Mouse (Mus musculus) left cerebral cortex, postnatal 14 days (tissue): ENCODE measurements around the gene Card9. TPM values are rescaled to one million over a fixed set of nuclear protein-coding genes. Genes with fewer than 3 reads are reported as not detected.

Source experiments
- DNase-seq, 2 experiments: peaks; one replicate each; pipeline ENCODE4 v3.0.0; 2021 to 2022; ENCODE audit warnings: low spot score in 2 of 2, mixed read lengths in 1 of 2
- intact Hi-C: fragments of 180-260 bp; cut with DNase I; formaldehyde crosslinking; loops from one replicate; pipeline ENCODE4 v1.15.1; 2025
- total RNA-seq, 2 experiments: library from RNA; stranded (reverse); gene quantifications; 2 replicates each; pipeline ENCODE4 v1.2.3; 2021

Gene Card9
- total RNA-seq, 2 experiments from 2014 or later, result 2.4 to 2.8 TPM

DNA sequence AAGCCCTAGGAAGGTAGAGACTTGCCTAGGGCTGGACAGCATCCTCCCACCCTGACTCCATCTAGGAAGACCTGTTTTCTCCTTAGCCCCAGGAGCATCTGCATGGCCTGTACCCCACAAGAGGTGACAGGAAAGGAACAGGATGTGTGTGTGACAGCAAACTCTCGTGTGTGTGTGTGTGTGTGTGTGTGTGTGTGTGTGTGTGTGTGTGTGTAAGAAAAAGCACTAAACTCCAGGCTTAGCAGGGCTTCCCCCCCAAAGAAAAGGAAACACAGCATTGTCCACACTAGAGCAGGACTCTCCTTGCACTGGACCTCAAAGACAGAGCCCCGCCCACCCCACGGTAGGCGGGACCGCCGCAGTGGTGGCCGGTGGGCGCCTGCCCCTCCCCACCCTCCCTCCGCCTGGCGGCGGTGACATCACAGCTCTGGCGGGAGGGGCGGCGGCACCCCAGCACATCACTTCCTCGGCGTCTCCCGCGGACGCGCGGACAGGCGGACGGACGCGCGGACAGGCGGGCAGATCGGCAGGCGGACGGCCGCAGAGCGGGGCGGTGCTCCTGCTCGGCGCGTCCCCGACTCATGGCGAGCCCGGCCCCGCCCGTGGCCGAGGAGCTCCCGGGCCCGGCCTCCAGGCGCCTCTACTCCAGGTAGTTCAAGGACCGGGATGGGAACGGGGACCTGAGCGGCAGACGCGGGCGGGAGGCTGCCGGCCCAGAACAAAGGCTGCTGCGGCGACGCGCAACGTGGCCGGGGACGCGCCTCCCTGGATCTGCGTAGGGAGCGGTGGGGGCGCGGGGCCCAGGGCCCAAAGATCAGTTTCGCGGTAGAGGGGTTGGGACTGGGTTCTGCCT is 45.4 kb downstream of the Card9 start, which contains the start of gene Gpsm1:
TSS of gene Gpsm1 (plus strand) at position 444 of the 853 bp plus-strand sequence.
- intact Hi-C loops, result no loop called here
- peak; percentile 68 to 78 for DNase-seq

DNA sequence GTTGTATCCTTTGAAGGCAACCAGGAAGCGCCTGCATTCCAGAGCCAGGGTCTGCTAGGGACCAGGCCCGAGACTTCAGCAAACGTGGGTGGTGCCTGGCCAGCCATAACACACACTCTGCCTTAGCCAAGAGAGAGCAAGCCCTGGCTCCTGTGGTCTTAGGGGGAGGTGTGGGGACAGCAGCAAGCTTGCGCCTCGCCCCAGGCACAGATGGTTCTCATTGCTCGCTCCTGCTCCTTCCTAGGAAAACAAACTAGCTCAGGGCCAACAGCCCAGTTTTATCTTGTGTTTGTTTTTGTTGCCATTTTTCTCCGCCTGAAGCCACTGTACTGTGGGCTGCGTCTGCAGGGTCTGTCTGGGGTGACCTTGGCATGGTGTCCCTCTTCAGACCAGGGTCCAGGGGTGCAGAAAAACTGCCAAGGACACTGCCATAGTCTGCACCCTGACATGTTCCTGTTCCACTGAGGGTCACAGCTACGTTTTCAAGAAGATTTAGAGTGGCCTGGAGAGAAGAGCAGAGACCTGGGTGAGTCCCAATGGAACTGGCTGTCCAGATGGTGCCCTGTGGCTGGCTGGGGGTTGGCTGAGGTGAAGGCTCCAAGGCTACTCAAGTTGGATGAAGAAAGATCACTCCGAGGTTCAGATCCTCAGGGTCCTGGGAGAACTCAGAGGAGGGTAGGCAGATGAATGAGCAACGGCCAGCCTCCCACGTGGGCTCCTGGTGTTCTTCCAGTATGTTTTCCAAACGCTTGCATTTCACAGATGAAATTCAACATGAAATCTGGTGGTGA is 46.2 kb downstream of the Card9 start:
- peak in 1 of 2 experiments; percentile 35 for DNase-seq
- intact Hi-C loops, result no loop called here

DNA sequence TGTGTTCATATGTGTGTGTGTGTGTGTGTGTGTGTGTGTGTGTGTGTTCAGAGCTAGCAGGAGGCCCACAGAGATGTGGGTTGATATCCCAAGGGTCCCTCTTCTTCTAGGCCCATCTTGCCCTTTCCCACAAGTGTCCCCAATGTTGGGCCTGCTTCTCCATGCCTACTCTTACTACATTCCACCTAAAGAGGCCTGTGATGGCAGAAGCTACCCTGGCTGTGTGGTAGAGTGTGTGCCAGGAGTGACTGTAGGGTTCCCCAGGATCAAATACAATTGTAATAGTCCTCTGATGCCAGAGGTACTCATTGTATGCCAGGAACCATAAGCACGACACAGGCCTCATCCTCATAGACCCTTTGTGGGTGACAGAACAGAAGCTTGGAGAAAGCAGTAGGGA is 47.3 kb downstream of the Card9 start:
- intact Hi-C loops, result no loop called here
- DNase-seq, result no peak

DNA sequence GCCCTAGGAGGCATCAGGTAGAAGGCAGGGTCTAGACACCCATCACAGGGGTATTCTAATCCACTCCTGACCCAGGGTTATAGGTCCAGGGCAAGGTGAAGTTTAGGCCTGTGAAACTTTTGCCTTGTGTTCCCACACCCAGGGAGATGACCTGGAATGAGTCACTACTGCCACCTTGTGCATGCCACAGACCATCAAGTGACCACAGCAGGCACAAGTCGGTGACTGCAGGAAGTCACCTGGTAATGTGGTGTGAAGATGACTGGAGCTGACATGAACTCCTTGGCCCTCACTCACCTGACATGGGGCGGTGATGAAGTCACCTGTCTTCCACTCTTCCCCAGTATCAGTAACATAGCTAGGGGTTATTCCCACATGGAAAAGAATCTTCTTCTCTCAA is 47.9 kb downstream of the Card9 start:
- DNase-seq, result no peak
- intact Hi-C loops, result no loop called here

DNA sequence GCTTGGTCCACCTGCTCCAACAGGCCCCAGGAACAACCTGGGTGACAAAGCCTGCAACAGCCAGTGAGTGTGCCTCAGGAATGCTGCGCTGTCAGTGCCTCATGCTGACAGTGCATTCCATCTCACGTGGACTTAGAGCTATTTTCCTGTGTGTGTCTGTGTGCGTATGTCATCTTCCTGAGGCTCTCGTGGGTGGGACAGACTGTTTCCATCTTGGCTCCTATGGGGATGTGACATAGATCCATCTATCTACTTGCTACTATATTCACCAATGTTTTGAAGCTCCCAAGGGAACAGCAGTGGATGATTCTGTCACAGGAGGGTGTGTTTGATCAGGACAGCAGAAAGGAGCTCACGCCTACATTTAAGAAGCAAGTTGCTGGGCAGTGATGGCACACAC is 48.8 kb downstream of the Card9 start:
- peak in 1 of 2 experiments; percentile 54 for DNase-seq
- intact Hi-C loops, result no loop called here

DNA sequence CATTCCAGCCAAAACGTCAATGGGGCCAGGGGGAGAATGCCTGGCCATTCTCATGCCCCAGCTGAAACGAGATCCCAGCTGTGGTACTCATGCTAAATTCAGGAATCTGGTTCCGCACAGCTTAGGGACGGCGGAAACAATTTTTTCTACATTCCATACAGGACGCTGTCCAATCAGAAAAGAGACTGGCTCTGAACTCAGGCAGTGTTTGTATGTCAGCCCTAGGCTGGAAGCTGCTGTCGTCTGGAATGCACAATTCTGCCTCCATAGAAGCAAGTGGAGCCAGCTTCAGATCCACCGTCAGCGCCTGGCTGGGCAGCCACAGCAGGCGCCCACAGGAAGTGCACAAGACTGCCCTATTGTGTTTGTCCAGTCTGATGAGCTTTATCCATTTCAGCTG is 51.0 kb downstream of the Card9 start:
- no peak for DNase-seq
- intact Hi-C loops, result no loop called here

DNA sequence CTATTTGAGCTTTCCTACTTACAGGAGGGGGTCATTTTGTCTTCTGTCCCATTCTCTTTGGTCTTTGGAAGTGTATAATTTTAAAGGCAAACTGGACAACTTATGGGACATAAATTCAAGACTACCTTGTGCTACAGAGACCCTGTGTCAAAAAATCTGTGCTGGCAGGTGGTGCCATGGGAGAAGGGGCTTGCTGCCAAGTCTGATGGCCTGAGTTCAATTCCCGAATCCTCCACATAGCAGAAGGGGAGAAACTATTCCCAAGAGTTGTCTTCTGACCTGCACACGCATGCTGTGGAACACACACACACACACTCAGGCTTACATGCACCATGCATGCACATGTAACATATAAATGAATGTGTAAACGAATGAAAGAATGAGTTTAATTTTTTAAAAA is 54.0 kb downstream of the Card9 start:
- intact Hi-C loops, result no loop called here
- no peak for DNase-seq

DNA sequence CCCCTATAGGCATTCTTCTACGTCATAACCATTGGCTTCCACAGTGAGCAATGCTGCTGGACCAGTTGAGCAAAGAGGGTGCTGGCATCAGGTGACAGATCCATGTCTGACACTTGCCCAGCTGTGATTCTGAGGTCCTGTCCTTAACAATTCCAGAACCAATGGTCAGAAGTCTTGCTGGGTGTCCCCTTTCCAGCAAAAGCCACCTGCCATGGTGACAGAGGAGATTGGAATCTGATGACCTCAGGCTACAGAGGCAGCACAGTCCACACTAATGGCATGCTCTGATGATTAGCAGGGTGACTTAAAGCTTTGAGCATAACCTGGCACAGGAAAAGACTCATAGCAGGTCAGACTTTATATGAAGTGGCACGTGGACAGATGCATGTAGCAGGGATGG is 55.2 kb downstream of the Card9 start:
- intact Hi-C loops, result no loop called here
- no peak for DNase-seq

DNA sequence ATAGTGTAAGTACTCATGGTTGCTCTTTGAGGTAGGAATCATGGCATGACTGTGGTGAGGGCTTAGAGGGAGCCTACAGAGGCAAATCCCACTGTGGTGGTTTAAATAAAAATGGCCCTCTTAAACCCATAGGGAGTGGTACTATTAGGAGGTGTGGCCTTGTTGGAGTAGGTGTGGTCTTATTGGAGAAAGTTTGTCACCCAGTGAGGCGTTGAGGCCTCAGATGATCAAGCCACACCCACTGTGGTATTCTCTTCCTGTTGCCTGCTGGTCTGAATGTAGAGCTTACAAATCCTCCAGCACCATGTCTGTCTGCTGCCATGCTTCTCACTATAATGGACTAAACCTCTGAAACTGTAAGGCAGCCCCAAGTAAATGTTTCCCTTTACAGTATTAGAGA is 56.0 kb downstream of the Card9 start:
- intact Hi-C loops, result no loop called here
- DNase-seq, result no peak

Other genes with a start within 250 kb of the Card9 start
- gene Nacc2, start 237.7 kb downstream of the Card9 start, total RNA-seq, result 10 to 100 TPM; 58.1 to 58.8 TPM
- not detected for gene Lhx3, start 152.6 kb downstream of the Card9 start, total RNA-seq
- 10 to 100 TPM; 22.9 to 23.4 TPM for gene Qsox2, start 123.4 kb downstream of the Card9 start, total RNA-seq
- gene Ccdc187, start 66.4 kb downstream of the Card9 start, total RNA-seq, result 1 to 10 TPM in 1 of 2 experiments, under 1 TPM in 1; 0.59 to 1.5 TPM
- gene Gpsm1, start 45.4 kb downstream of the Card9 start, total RNA-seq, result 10 to 100 TPM; 60.7 to 64.2 TPM
- 10 to 100 TPM; 25.4 to 28.8 TPM for gene Dnlz, start 8.8 kb downstream of the Card9 start, total RNA-seq
- gene Snapc4, start 19.7 kb upstream of the Card9 start, total RNA-seq, result 10 to 100 TPM; 66.3 to 68.0 TPM
- gene Entr1, start 28.4 kb upstream of the Card9 start, total RNA-seq, result 100 to 1,000 TPM; 172 to 175 TPM
- 100 to 1,000 TPM; 116 to 117 TPM for gene Pmpca, start 28.4 kb upstream of the Card9 start, total RNA-seq
- gene Inpp5e, start 48.3 kb upstream of the Card9 start, total RNA-seq, result 10 to 100 TPM; 18.8 to 20.8 TPM
- 10 to 100 TPM; 42.3 to 45.5 TPM for gene Sec16a, start 84.3 kb upstream of the Card9 start, total RNA-seq
- gene Notch1, start 155.7 kb upstream of the Card9 start, total RNA-seq, result 10 to 100 TPM; 23.6 to 27.5 TPM
- gene Egfl7, start 219.1 kb upstream of the Card9 start, total RNA-seq, result 10 to 100 TPM; 68.5 to 78.9 TPM
- gene Gm20532, start 225.7 kb upstream of the Card9 start, total RNA-seq, result not detected
- 1 to 10 TPM in 1 of 2 experiments, under 1 TPM in 1; 0.72 to 1.3 TPM for gene Agpat2, start 243.5 kb upstream of the Card9 start, total RNA-seq